Mouse (Mus musculus) central nervous system, embryonic 18 days (tissue): Measurements from ENCODE around the gene Mup1. TPM values are rescaled to one million over a fixed set of nuclear protein-coding genes. Genes with fewer than 3 reads are reported as not detected.

Experiments used
- polyA plus RNA-seq: library from polyadenylated mRNA; depleted of rRNA; stranded (reverse); fragments of >200 nt; gene quantifications from 2 replicates; pipeline ENCODE4 v1.2.3, GENCODE M21; 2012; rRNA removed

Gene Mup1
- not detected in 2 replicates for polyA plus RNA-seq

DNA sequence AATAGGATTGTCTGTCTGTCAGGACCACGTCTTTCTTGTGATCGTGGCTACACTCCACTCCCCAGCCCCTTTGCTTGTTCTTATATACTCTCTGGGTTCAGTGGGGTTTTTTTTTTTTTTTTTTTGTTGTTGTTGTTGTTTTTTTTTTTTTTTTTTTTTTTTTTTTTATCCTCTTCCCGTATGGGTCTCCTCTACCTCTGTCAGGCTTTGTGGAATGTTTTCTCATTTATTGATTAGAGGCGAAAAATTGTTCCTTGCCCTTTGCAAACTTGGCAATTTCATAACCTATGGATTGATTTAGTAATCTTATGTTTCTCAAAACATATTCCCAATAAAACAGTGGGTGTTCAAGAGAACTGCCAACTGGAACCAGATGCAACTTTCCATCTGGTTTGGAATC is at the start of gene Mup1:
Gene Mup1, minus strand, starts transcription at position 101 of the 400 bp plus-strand sequence.

Other genes with a start within 250 kb of the Mup1 start
- gene Mup9, start 80.0 kb downstream of the Mup1 start, polyA plus RNA-seq: not detected in 2 replicates
- gene Mup10, start 80.2 kb upstream of the Mup1 start, polyA plus RNA-seq: not detected in 2 replicates
- not detected in 2 replicates for gene Mup11, start 160.5 kb upstream of the Mup1 start, polyA plus RNA-seq
- gene Mup12, start 239.4 kb upstream of the Mup1 start, polyA plus RNA-seq: not detected in 2 replicates